Mouse (Mus musculus) liver, embryonic 15.5 days (tissue): Measurements from ENCODE around the gene Ptpn22. TPM values are rescaled to one million over a fixed set of nuclear protein-coding genes. Genes with fewer than 3 reads are reported as not detected.
A peak's percentile ranks its signal among the peaks of the same experiment; 100 is the strongest.

ENCODE experiments used
- ATAC-seq: fragments of 200-750 bp; cut with Nextera tagmentation; 2 replicates; pipeline ENCODE4 v1.8.0; 2017; ENCODE audit warnings: moderate number of reproducible peaks, mild to moderate bottlenecking, moderate library complexity; ENCODE audit not compliant: insufficient read depth
- H3K27ac ChIP-seq: fragments of 300-500 bp; sonication (generic); replicated peaks from 2 replicates; pipeline ENCODE4 v1.5.1; 2015; ENCODE audit warnings: mild to moderate bottlenecking, inconsistent platforms
- H3K27me3 ChIP-seq: fragments of 300-500 bp; sonication (generic); 2 replicates; pipeline ENCODE4 v1.6.1; 2015; ENCODE audit warnings: mild to moderate bottlenecking, inconsistent platforms
- H3K36me3 ChIP-seq: fragments of 300-500 bp; sonication (generic); replicated peaks from 2 replicates; pipeline ENCODE4 v1.6.1; 2015; ENCODE audit warnings: moderate library complexity, mild to moderate bottlenecking, inconsistent platforms
- H3K4me1 ChIP-seq: fragments of 300-500 bp; sonication (generic); replicated peaks from 2 replicates; pipeline ENCODE4 v1.6.1; 2015; ENCODE audit warnings: inconsistent platforms
- H3K4me2 ChIP-seq: fragments of 300-500 bp; sonication (generic); 2 replicates; pipeline ENCODE4 v1.6.1; 2015; ENCODE audit warnings: moderate library complexity, mild to moderate bottlenecking, inconsistent platforms
- H3K4me3 ChIP-seq: fragments of 300-500 bp; sonication (generic); replicated peaks from 2 replicates; pipeline ENCODE4 v1.5.1; 2015; ENCODE audit warnings: mild to moderate bottlenecking, inconsistent platforms
- H3K9ac ChIP-seq: fragments of 300-500 bp; sonication (generic); 2 replicates; pipeline ENCODE4 v1.6.1; 2015; ENCODE audit warnings: moderate library complexity, mild to moderate bottlenecking, inconsistent platforms
- H3K9me3 ChIP-seq: fragments of 300-500 bp; sonication (generic); replicated peaks from 2 replicates; pipeline ENCODE4 v1.6.1; 2016; ENCODE audit warnings: inconsistent platforms
- WGBS: fragments of 180-500 bp; shearing (Covaris S2); methylation state at CpG from one replicate; pipeline ENCODE4 v1.1.7; 2015; ENCODE audit warnings: mixed read lengths; ENCODE audit not compliant: insufficient replicate concordance; 5-methylcytosine and 5-hydroxymethylcytosine counted together
- polyA plus RNA-seq: library from polyadenylated mRNA; unstranded; fragments of >200 nt; fragmentation: Nextera tagmentation; extraction: Ambion mirVana; gene quantifications from 2 replicates; pipeline ENCODE4 v1.2.1, GENCODE M21; 2015

Ptpn22 gene
- polyA plus RNA-seq, 1 experiment from 2014 or later = 3.5 TPM

DNA sequence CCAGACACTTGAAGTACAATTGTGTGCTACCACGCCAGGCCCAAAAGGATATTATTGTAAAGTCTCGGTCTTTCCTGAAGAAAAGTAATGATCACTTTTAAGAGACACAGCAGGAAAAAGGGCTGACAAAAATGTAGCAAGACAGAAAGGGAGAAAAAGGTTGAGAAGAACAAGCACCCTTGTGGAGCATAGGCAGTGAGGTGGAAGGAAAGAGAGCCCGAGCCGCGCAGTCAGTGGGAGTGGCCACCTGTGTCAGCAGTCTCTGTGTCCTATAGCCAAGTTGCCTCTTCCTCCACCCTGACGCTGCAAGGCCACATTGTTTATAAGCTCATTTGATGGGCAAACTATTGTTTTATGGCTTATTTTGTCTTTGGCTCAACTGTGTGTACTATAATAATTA, 67.9 kb downstream of the Ptpn22 start:
- peaks cover 25% of the 10 kb centered on the region for H3K36me3 ChIP-seq
- WGBS = 43% methylated on average over 6 of the region's 6 CpGs
- H3K9ac ChIP-seq = peak overlapping the region; percentile 4; the same call in 1 of the 2 replicates
- H3K4me3 ChIP-seq = no peak overlapping the region
- no peaks in the 10 kb centered on the region for H3K9me3 ChIP-seq
- no peak overlapping the region for H3K27ac ChIP-seq
- H3K27me3 ChIP-seq = no peaks in the 10 kb centered on the region
- H3K4me2 ChIP-seq = peak overlapping the region; percentile 14; the same call in 1 of the 2 replicates
- H3K4me1 ChIP-seq = peaks cover 21% of the 10 kb centered on the region
- peak; percentile 58 for ATAC-seq

DNA sequence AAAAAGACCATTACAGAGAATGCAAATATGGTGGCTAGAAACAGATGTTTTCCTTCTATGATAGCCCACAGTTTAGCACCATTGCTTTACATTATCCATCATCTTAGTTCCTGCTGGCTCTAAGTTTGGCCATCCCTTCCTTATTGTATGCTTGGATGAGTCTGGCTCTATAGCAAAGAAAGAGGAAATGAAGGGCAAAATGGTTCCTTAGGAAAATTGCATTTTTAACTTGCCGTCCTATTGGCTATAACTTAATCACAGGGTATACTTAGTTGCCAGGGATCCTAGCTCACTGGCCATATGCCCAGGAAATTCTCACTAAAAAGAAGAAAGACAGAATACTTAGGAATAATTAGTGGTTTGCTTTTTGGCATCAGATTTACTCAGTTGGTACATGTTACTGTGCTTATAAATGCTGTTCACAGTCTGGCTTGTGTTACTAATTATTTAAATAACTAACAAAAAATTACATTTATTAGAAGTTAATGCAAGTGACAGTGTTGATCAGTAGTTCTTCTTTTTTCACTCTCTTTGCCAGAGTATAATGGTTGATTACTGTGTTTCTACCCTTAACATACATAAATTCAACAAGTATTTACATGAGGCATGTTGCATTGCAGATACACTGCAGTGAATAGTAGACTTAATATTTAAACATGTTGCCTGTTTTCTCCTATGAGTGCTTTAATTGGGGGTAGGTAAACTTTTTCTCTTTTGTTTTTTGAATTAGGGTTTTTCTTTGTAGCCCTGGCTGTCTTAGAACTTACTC, 85.4 kb downstream of the Ptpn22 start:
- no peak overlapping the region for H3K27ac ChIP-seq
- H3K4me1 ChIP-seq = no peaks in the 10 kb centered on the region
- no peak overlapping the region for H3K4me2 ChIP-seq
- ATAC-seq = no peak
- H3K4me3 ChIP-seq = no peak overlapping the region
- H3K27me3 ChIP-seq = no peaks in the 10 kb centered on the region
- H3K9me3 ChIP-seq = no peaks in the 10 kb centered on the region
- H3K36me3 ChIP-seq = peaks cover 12% of the 10 kb centered on the region; the same call in 1 of the 2 replicates
- H3K9ac ChIP-seq = no peak overlapping the region
- WGBS = 89% methylated on average over 1 of the region's 1 CpGs

DNA sequence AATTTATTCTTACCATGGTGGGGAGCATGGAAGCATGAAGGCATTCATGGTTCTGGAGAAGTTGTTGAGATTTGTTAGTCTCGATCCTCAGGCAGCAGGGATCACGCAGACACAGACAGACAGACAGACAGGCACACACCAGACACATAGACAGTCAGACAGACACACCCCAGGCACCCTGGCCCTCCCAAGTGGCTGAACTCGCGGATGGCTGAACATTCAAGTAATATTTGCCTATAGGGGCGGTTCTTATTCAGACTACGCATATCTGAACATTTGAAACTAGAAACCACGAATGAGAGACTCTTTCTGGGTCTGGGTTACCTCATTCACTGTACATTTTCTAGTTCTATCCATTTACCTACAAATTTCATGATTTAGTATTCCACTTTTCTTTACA, 89.1 kb downstream of the Ptpn22 start:
- no peaks in the 10 kb centered on the region for H3K9me3 ChIP-seq
- H3K4me3 ChIP-seq = no peak overlapping the region
- no peak overlapping the region for H3K27ac ChIP-seq
- no peak overlapping the region for H3K4me2 ChIP-seq
- no peak for ATAC-seq
- no peak overlapping the region for H3K9ac ChIP-seq
- WGBS = 81% methylated on average over 7 of the region's 7 CpGs
- no peaks in the 10 kb centered on the region for H3K27me3 ChIP-seq
- H3K4me1 ChIP-seq = no peaks in the 10 kb centered on the region
- peaks cover 12% of the 10 kb centered on the region; the same call in 1 of the 2 replicates for H3K36me3 ChIP-seq

DNA sequence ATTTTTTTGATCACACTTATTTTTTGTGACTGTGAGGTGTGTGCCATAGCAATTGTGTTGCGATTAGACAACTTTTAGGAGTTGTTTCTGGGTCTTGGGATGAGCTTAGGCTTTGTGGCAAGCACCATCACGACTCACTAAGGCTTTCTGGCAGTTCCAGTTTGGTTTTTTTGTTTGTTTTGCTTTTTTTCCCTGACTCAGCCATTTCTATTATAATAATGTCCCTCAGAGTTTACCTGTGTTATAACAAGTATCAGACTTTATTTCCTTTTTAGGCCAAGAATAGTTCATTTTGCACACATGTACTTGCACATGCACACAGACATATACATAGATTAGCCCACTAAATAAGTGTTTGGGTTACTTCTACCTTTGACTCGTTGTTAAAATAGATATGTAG, 101.0 kb downstream of the Ptpn22 start:
- Histone ChIP-seq H3K36me3 (peaks cover 38% of the 10 kb centered on the region), H3K4me3 (no peak overlapping the region), H3K9me3 (no peaks in the 10 kb centered on the region), H3K9ac (no peak overlapping the region), H3K4me2 (no peak overlapping the region), H3K27me3 (no peaks in the 10 kb centered on the region), H3K4me1 (no peaks in the 10 kb centered on the region; the same call in 1 of the 2 replicates), H3K27ac (no peak overlapping the region)
- 78% methylated on average over 3 of the region's 3 CpGs for WGBS
- ATAC-seq = no peak

Other genes starting within 250 kb of the Ptpn22 start
- 0.15 and 0.29 TPM in 2 replicates for gene Atg4a-ps, start 213.7 kb upstream of the Ptpn22 start, polyA plus RNA-seq
- 2.5 and 2.8 TPM in 2 replicates for gene Olfml3, start 121.8 kb upstream of the Ptpn22 start, polyA plus RNA-seq
- gene Gm10964, start 120.4 kb upstream of the Ptpn22 start, polyA plus RNA-seq = not detected in 2 replicates
- 15.3 and 17.7 TPM in 2 replicates for gene Hipk1, start 68.2 kb upstream of the Ptpn22 start, polyA plus RNA-seq
- gene Dclre1b, start 50.4 kb upstream of the Ptpn22 start, polyA plus RNA-seq = 29.7 and 31.9 TPM in 2 replicates
- gene Ap4b1, start 50.3 kb upstream of the Ptpn22 start, polyA plus RNA-seq = 13.0 and 15.4 TPM in 2 replicates
- gene Gm43064, start 50.2 kb upstream of the Ptpn22 start, polyA plus RNA-seq = 1.1 and 1.2 TPM in 2 replicates
- gene Bcl2l15, start 27.2 kb upstream of the Ptpn22 start, polyA plus RNA-seq = 1.5 TPM in 2 replicates
- gene Rsbn1, start 54.3 kb downstream of the Ptpn22 start, polyA plus RNA-seq = 3.7 and 3.8 TPM in 2 replicates
- 3.9 and 4.7 TPM in 2 replicates for gene Phtf1, start 108.3 kb downstream of the Ptpn22 start, polyA plus RNA-seq